In genomic region chr19:41496058-41496457, GRCm38 (mm10) we compare ENCODE assay signal across 18 mouse cellular contexts. TPM values are rescaled to one million over a fixed set of nuclear protein-coding genes. Genes with fewer than 3 reads are reported as not detected.
DNase-seq lines count a peak whose midpoint lies in the region; ATAC-seq and TF ChIP-seq lines count a peak whose summit lies in the region.
"Had no signal": no experiment of that assay in that cellular context is flagged by ENCODE, and none has a peak within 500 bp of the region (broad histone marks: within the 10 kb centered on the region; RNA-seq: fewer than 3 reads in every experiment).

No protein-coding gene starts in this region.

- intact Hi-C loops in left cerebral cortex, adult 2 months (cut with DNase I), result no loop called here

- H3K4me1 ChIP-seq in liver, embryonic 12.5 days, result peaks cover 37% of the 10 kb centered on the region
- peaks cover 11% of the 10 kb centered on the region; the same call in 1 of the 2 replicates for H3K4me1 ChIP-seq in liver, embryonic 11.5 days (replicated peaks; ENCODE audit: control insufficient read depth, insufficient read depth, low read length)
- H3K4me1 ChIP-seq in liver, embryonic 13.5 days (replicated peaks), result peaks cover 38% of the 10 kb centered on the region
- peaks cover 15% of the 10 kb centered on the region for H3K4me1 ChIP-seq in liver, embryonic 16.5 days (ENCODE audit: control insufficient read depth, low read depth, low read length)
- H3K4me1 ChIP-seq: embryonic facial prominence, embryonic 10.5 days; forebrain, embryonic 15.5 days; heart, embryonic 10.5 days; hindbrain, embryonic 12.5 days had no signal

- no peak for DNase-seq in liver, embryonic 11.5 days (ENCODE audit: low spot score)
- DNase-seq in liver, embryonic 13.5 days, result no peak
- DNase-seq in left cerebral cortex, adult 2 months (ENCODE audit: extremely low spot score in 1 of 2, low spot score in 2 of 2), result no peak
- no peak for DNase-seq in gastrocnemius, adult 18-20 months (ENCODE audit: low spot score)
- DNase-seq: adrenal gland, adult 8-10 months; cerebellum, adult 2 months; cerebellum, postnatal 10 days; heart, adult 18-20 months; heart, postnatal 10 days; heart, postnatal 4 days had no signal

- no peak overlapping the region for H3K4me3 ChIP-seq in liver, embryonic 12.5 days
- H3K4me3 ChIP-seq in liver, embryonic 11.5 days (ENCODE audit: low read depth, low read length), result no peak overlapping the region
- no peak overlapping the region for H3K4me3 ChIP-seq in liver, embryonic 13.5 days (replicated peaks)
- H3K4me3 ChIP-seq in liver, embryonic 16.5 days (ENCODE audit: low read depth, low read length), result no peak overlapping the region
- H3K4me3 ChIP-seq in left cerebral cortex, adult 2 months, result no peak overlapping the region
- H3K4me3 ChIP-seq: embryonic facial prominence, embryonic 10.5 days; forebrain, embryonic 15.5 days; heart, embryonic 10.5 days; hindbrain, embryonic 12.5 days had no signal

- H3K27me3 ChIP-seq in liver, embryonic 12.5 days (replicated peaks), result no peaks in the 10 kb centered on the region
- H3K27me3 ChIP-seq in liver, embryonic 11.5 days (replicated peaks; ENCODE audit: control insufficient read depth, insufficient read depth, low read length), result no peaks in the 10 kb centered on the region
- no peaks in the 10 kb centered on the region for H3K27me3 ChIP-seq in liver, embryonic 13.5 days
- no peaks in the 10 kb centered on the region for H3K27me3 ChIP-seq in liver, embryonic 16.5 days (ENCODE audit: control insufficient read depth, insufficient read depth, low read depth, low read length)
- H3K27me3 ChIP-seq: forebrain, embryonic 15.5 days; hindbrain, embryonic 12.5 days had no signal

- TF ChIP-seq CTCF in left cerebral cortex, adult 2 months (IDR thresholded peaks at IDR 0.05), result no peak

- peak overlapping the region; percentile 35 for H3K4me2 ChIP-seq in liver, embryonic 12.5 days
- no peak overlapping the region for H3K4me2 ChIP-seq in liver, embryonic 11.5 days
- no peak overlapping the region for H3K4me2 ChIP-seq in liver, embryonic 13.5 days
- no peak overlapping the region for H3K4me2 ChIP-seq in liver, embryonic 16.5 days (ENCODE audit: low read depth, low read length)
- H3K4me2 ChIP-seq: forebrain, embryonic 15.5 days; hindbrain, embryonic 12.5 days had no signal

- H3K36me3 ChIP-seq in liver, embryonic 12.5 days, result 0 out of 2 replicates have a peak, but pooled peaks cover 4% of the 10 kb centered on the region
- H3K36me3 ChIP-seq in liver, embryonic 11.5 days (ENCODE audit: control insufficient read depth, insufficient read depth, low read length), result no peaks in the 10 kb centered on the region
- H3K36me3 ChIP-seq in liver, embryonic 13.5 days, result peaks cover 3% of the 10 kb centered on the region; the same call in 1 of the 2 replicates
- H3K36me3 ChIP-seq in liver, embryonic 16.5 days (ENCODE audit: control insufficient read depth, insufficient read depth), result no peaks in the 10 kb centered on the region
- H3K36me3 ChIP-seq: forebrain, embryonic 15.5 days; hindbrain, embryonic 12.5 days had no signal

- peak overlapping the region; percentile 74 for H3K27ac ChIP-seq in liver, embryonic 12.5 days
- H3K27ac ChIP-seq in liver, embryonic 11.5 days (ENCODE audit: low read depth, low read length), result no peak overlapping the region
- H3K27ac ChIP-seq in liver, embryonic 13.5 days, result peak overlapping the region; percentile 74
- H3K27ac ChIP-seq in liver, embryonic 16.5 days (ENCODE audit: low read length), result peak overlapping the region; percentile 61
- no peak overlapping the region for H3K27ac ChIP-seq in left cerebral cortex, adult 2 months
- H3K27ac ChIP-seq: embryonic facial prominence, embryonic 10.5 days; forebrain, embryonic 15.5 days; heart, embryonic 10.5 days; hindbrain, embryonic 12.5 days had no signal

- no peaks in the 10 kb centered on the region for H3K9me3 ChIP-seq in liver, embryonic 12.5 days (replicated peaks)
- no peaks in the 10 kb centered on the region for H3K9me3 ChIP-seq in liver, embryonic 11.5 days (ENCODE audit: control insufficient read depth, low read length)
- no peaks in the 10 kb centered on the region for H3K9me3 ChIP-seq in liver, embryonic 13.5 days (replicated peaks)
- H3K9me3 ChIP-seq in liver, embryonic 16.5 days (replicated peaks; ENCODE audit: control insufficient read depth, low read length), result no peaks in the 10 kb centered on the region
- H3K9me3 ChIP-seq: embryonic facial prominence, embryonic 10.5 days; forebrain, embryonic 15.5 days; G1E; heart, embryonic 10.5 days; hindbrain, embryonic 12.5 days had no signal

- ATAC-seq in liver, embryonic 12.5 days, result peak; percentile 53
- no peak for ATAC-seq in liver, embryonic 11.5 days (replicated peaks; ENCODE audit: low FRiP score)
- ATAC-seq in liver, embryonic 13.5 days (ENCODE audit: low read depth), result 0 out of 2 replicates have a peak, but pooled peaks have one; percentile 42
- peak; percentile 65 for ATAC-seq in liver, embryonic 16.5 days (ENCODE audit: low read depth)
- ATAC-seq: forebrain, embryonic 15.5 days; hindbrain, embryonic 16.5 days had no signal

- no peak overlapping the region for H3K9ac ChIP-seq in liver, embryonic 12.5 days
- H3K9ac ChIP-seq in liver, embryonic 11.5 days (ENCODE audit: low read depth, low read length), result no peak overlapping the region
- H3K9ac ChIP-seq in liver, embryonic 13.5 days, result no peak overlapping the region
- no peak overlapping the region for H3K9ac ChIP-seq in liver, embryonic 16.5 days (ENCODE audit: low read depth, low read length)
- H3K9ac ChIP-seq: forebrain, embryonic 15.5 days; hindbrain, embryonic 12.5 days had no signal

RNA-seq across cellular contexts. Expression of gene Lcor, which starts 13.6 kb away (rescaled TPM):
- polyA plus RNA-seq in liver, embryonic 12.5 days (2016; fragmentation: Nextera tagmentation; extraction: Ambion mirVana), result 7.9 and 9.3 TPM in 2 replicates
- 10.0 and 10.4 TPM in 2 replicates for polyA plus RNA-seq in liver, embryonic 11.5 days (2014; fragmentation: Nextera tagmentation; extraction: Ambion mirVana)
- polyA plus RNA-seq in liver, embryonic 13.5 days (2015; fragmentation: Nextera tagmentation; extraction: Ambion mirVana), result 5.9 and 7.1 TPM in 2 replicates
- 6.3 and 6.9 TPM in 2 replicates for polyA plus RNA-seq in liver, embryonic 16.5 days (2015; fragmentation: Nextera tagmentation; extraction: Ambion mirVana)
- 10 to 100 TPM; 21.4 to 23.8 TPM for total RNA-seq in left cerebral cortex, adult 2 months (2021)
- total RNA-seq in gastrocnemius, adult 18-20 months (2021), result 10 to 100 TPM; 13.2 to 13.8 TPM

Comparison
In these comparisons a context has a peak if more than half of its experiments do, and no peak if none do; other contexts are left out.
1. H3K27ac ChIP-seq: peak in liver, embryonic 12.5 days (single experiment), liver, embryonic 13.5 days (single experiment) and liver, embryonic 16.5 days (single experiment); none in liver, embryonic 11.5 days (single experiment) and left cerebral cortex, adult 2 months (single experiment).